Mouse (Mus musculus) frontal cortex, postnatal 10 days (tissue): ENCODE data around the gene Yjefn3.
"Not testable (repeated sequence)": the region's sequence is repeated elsewhere in the genome, so short reads cannot be mapped to it uniquely, and the experiment has no call there.

Experiments
- DNase-seq, 2 experiments: peaks; one replicate each; pipeline ENCODE4 v3.0.0; 2022; ENCODE audit warnings: low spot score in 2 of 2, mixed read lengths in 1 of 2

The Yjefn3 gene

GRCm38 (mm10) chr8:69902163-69903062, at the start of gene Yjefn3, which contains the start of the genes Tssk6 and Ndufa13:
Yjefn3 (minus strand) TSS chr8:69902712.
Tssk6 (plus strand) TSS chr8:69902184.
Ndufa13 (minus strand) TSS chr8:69902558.
- DNase-seq, result peak; percentile 56 to 58

- no peak for DNase-seq
These were observed 47.8 kb upstream of the Yjefn3 start for GRCm38 (mm10) chr8:69950300-69950699.

- DNase-seq, result not testable (repeated sequence)
These were observed 40.0 kb upstream of the Yjefn3 start for GRCm38 (mm10) chr8:69942495-69942894.

GRCm38 (mm10) chr8:69940386-69940785, 37.9 kb upstream of the Yjefn3 start:
- no peak for DNase-seq

- no peak for DNase-seq
These were observed 37.1 kb upstream of the Yjefn3 start for GRCm38 (mm10) chr8:69939633-69940032.

- no peak for DNase-seq
These were observed 35.9 kb upstream of the Yjefn3 start for GRCm38 (mm10) chr8:69938245-69938982.

GRCm38 (mm10) chr8:69937466-69937865, 35.0 kb upstream of the Yjefn3 start:
- DNase-seq, result no peak

GRCm38 (mm10) chr8:69936050-69936794, 33.7 kb upstream of the Yjefn3 start:
- DNase-seq, result no peak

- DNase-seq, result no peak
These were observed 32.9 kb upstream of the Yjefn3 start for GRCm38 (mm10) chr8:69935431-69935830.

GRCm38 (mm10) chr8:69934582-69934981, 32.1 kb upstream of the Yjefn3 start:
- no peak for DNase-seq

GRCm38 (mm10) chr8:69933811-69934210, 31.3 kb upstream of the Yjefn3 start:
- DNase-seq, result no peak

GRCm38 (mm10) chr8:69926901-69927300, 24.4 kb upstream of the Yjefn3 start:
- DNase-seq, result no peak

GRCm38 (mm10) chr8:69923986-69924385, 21.5 kb upstream of the Yjefn3 start:
- no peak for DNase-seq

GRCm38 (mm10) chr8:69921141-69921540, 18.6 kb upstream of the Yjefn3 start:
- DNase-seq, result no peak

- peak in 1 of 2 experiments; percentile 67 for DNase-seq
These were observed 17.6 kb upstream of the Yjefn3 start for GRCm38 (mm10) chr8:69919876-69920662.

- peak in 1 of 2 experiments; percentile 73 for DNase-seq
These were observed 16.5 kb upstream of the Yjefn3 start for GRCm38 (mm10) chr8:69919010-69919409.

- DNase-seq, result no peak
These were observed 16.0 kb upstream of the Yjefn3 start for GRCm38 (mm10) chr8:69918506-69918905.

GRCm38 (mm10) chr8:69915748-69916147, 13.2 kb upstream of the Yjefn3 start:
- DNase-seq, result no peak

GRCm38 (mm10) chr8:69914526-69914925, 12.0 kb upstream of the Yjefn3 start:
- no peak for DNase-seq

GRCm38 (mm10) chr8:69912478-69913074, 10.1 kb upstream of the Yjefn3 start:
- no peak for DNase-seq

GRCm38 (mm10) chr8:69911917-69912316, 9.4 kb upstream of the Yjefn3 start:
- DNase-seq, result no peak
